Mouse (Mus musculus) erythroid progenitor cell, adult 5-6 weeks (primary cell): ENCODE data around the gene Dnase1. TPM values are rescaled to one million over a fixed set of nuclear protein-coding genes. Genes with fewer than 3 reads are reported as not detected.
A peak's percentile ranks its signal among the peaks of the same experiment; 100 is the strongest.
"Not testable (repeated sequence)": the region's sequence is repeated elsewhere in the genome, so short reads cannot be mapped to it uniquely, and the experiment has no call there.

ENCODE experiments used
- ATAC-seq: replicated peaks from 2 replicates; pipeline ENCODE4 v1.8.0; 2016; ENCODE audit warnings: moderate number of reproducible peaks, mild to moderate bottlenecking, moderate TSS enrichment, inconsistent platforms; ENCODE audit not compliant: poor library complexity, low FRiP score, severe bottlenecking
- total RNA-seq, 2 experiments: library from RNA; stranded (forward) in 1 of 2; stranded (reverse) in 1 of 2; fragments of 150-400 nt in 1 of 2; fragments of 186-747, 209-891 nt in 1 of 2; gene quantifications; 2 replicates each; pipeline versions ENCODE4 v1.2.3 to v1.2.4; 2015 to 2017; ENCODE audit warnings: low replicate concordance in 2 of 2

Dnase1 gene
- total RNA-seq, 2 experiments from 2014 or later: not detected

- no peak for ATAC-seq
Observed at GRCm38 (mm10) chr16:4040206-4040605, 3.5 kb downstream of the Dnase1 start.

GRCm38 (mm10) chr16:4041646-4042045 lies 4.9 kb downstream of the Dnase1 start:
- no peak for ATAC-seq

- no peak for ATAC-seq
Observed at GRCm38 (mm10) chr16:4044093-4044492, 7.4 kb downstream of the Dnase1 start.

GRCm38 (mm10) chr16:4045524-4045923 lies 8.8 kb downstream of the Dnase1 start:
- ATAC-seq: no peak

GRCm38 (mm10) chr16:4052601-4053000 lies 15.9 kb downstream of the Dnase1 start:
- no peak for ATAC-seq

GRCm38 (mm10) chr16:4053811-4054210 lies 17.1 kb downstream of the Dnase1 start:
- no peak for ATAC-seq

- no peak for ATAC-seq
Observed at GRCm38 (mm10) chr16:4064945-4065344, 28.2 kb downstream of the Dnase1 start.

- peak; percentile 67 for ATAC-seq
Observed at GRCm38 (mm10) chr16:4068588-4068987, 31.8 kb downstream of the Dnase1 start.

- ATAC-seq: no peak
Observed at GRCm38 (mm10) chr16:4074297-4074696, 37.6 kb downstream of the Dnase1 start.

- no peak for ATAC-seq
Observed at GRCm38 (mm10) chr16:4074836-4075235, 38.1 kb downstream of the Dnase1 start.

- ATAC-seq: peak; percentile 97
Observed at GRCm38 (mm10) chr16:4077384-4078061, 40.8 kb downstream of the Dnase1 start, which contains the start of gene Trap1. Gene Trap1, minus strand, starts transcription at chr16:4077827.

- ATAC-seq: not testable (repeated sequence)
Observed at GRCm38 (mm10) chr16:4078302-4078701, 41.6 kb downstream of the Dnase1 start.

GRCm38 (mm10) chr16:4079656-4080055 lies 42.9 kb downstream of the Dnase1 start:
- ATAC-seq: no peak

- ATAC-seq: not testable (repeated sequence)
Observed at GRCm38 (mm10) chr16:4080419-4080818, 43.7 kb downstream of the Dnase1 start.

- ATAC-seq: 0 out of 2 replicates have a peak, but pooled peaks have one; percentile 31
Observed at GRCm38 (mm10) chr16:4085051-4085450, 48.3 kb downstream of the Dnase1 start.

- no peak for ATAC-seq
Observed at GRCm38 (mm10) chr16:4085851-4086387, 49.2 kb downstream of the Dnase1 start.

- ATAC-seq: no peak
Observed at GRCm38 (mm10) chr16:4087214-4087913, 50.6 kb downstream of the Dnase1 start.
